Mouse (Mus musculus) CH12.LX (cell line): ENCODE results near the gene Mcee.

ENCODE experiments used
- CTCF ChIP-seq, 2 experiments: IDR thresholded peaks in 1 of 2; conservative IDR thresholded peaks in 1 of 2; 2 replicates each; pipeline ENCODE4 v1.5.1; 2011 to 2012; ENCODE audit warnings: low read depth in 2 of 2, low read length in 2 of 2, improper control_type of control experiment in 1 of 2, inconsistent platforms in 1 of 2, mild to moderate bottlenecking in 1 of 2, moderate library complexity in 1 of 2
- TCF12 ChIP-seq: IDR thresholded peaks from 2 replicates; pipeline ENCODE4 v1.6.1; 2014; ENCODE audit warnings: low read depth, mild to moderate bottlenecking, inconsistent platforms, low read length, improper control_type of control experiment

GRCm38 (mm10) chr7:64373147-64373829, 19.1 kb upstream of the Mcee start:
- no peak for TF ChIP-seq CTCF (conservative IDR thresholded peaks at IDR 0.05 in 1 of 2, IDR thresholded peaks at IDR 0.05 in 1 of 2; ENCODE audit: low read depth in 2 of 2, low read length in 2 of 2)
- TF ChIP-seq TCF12: no peak
